Mouse (Mus musculus) ES-Bruce4 (cell line): ENCODE data around the gene Tnfsf10.

ENCODE experiments used
- CTCF ChIP-seq: IDR thresholded peaks from one replicate; pipeline ENCODE4 v1.8.1; 2011; ENCODE audit warnings: low read depth, low read length
- EP300 ChIP-seq: IDR thresholded peaks from 2 replicates; pipeline ENCODE4 v1.6.1; 2011; ENCODE audit warnings: low read depth, low read length; ENCODE audit not compliant: insufficient read depth
- POLR2A ChIP-seq: IDR thresholded peaks from one replicate; pipeline ENCODE4 v1.8.1; 2011; ENCODE audit warnings: low read length; ENCODE audit not compliant: insufficient read depth

DNA sequence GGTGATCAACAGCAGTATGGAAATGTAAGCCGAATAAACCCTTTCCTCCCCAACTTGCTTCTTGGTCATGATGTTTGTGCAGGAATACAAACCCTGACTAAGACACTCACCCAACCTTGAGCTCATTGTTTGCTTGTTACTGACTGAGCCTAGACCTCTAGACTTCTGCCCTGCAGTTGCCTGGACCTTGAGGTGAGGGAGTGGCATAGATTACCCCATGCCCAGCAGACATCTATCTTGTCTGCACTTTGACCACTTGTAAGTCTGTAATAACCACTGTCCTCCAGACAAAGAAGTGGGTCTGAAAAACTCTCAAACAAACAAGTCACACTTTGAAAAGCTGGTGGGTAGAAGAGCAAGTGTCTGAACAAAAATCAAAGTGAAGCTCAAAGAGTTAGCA, 2.8 kb downstream of the Tnfsf10 start:
- TF ChIP-seq POLR2A (no peak), CTCF (no peak), EP300 (no peak)
